Mouse (Mus musculus) cortical plate, adult 2 months (tissue): Measurements from ENCODE around the gene Fuk. TPM values are rescaled to one million over a fixed set of nuclear protein-coding genes. Genes with fewer than 3 reads are reported as not detected.

Source experiments
- H3K27ac ChIP-seq: fragments of 200-500 bp; 2 replicates; pipeline ENCODE4 v1.5.1; 2012; ENCODE audit warnings: low read length, control low read depth, inconsistent platforms; ENCODE audit not compliant: insufficient read depth
- H3K4me1 ChIP-seq: fragments of 200-500 bp; 2 replicates; pipeline ENCODE4 v1.6.1; 2011; ENCODE audit warnings: low read length; ENCODE audit not compliant: control insufficient read depth, insufficient read depth
- H3K4me3 ChIP-seq: fragments of 200-500 bp; 2 replicates; pipeline ENCODE4 v1.5.1; 2011; ENCODE audit warnings: mild to moderate bottlenecking, low read length, control low read depth; ENCODE audit not compliant: insufficient read depth
- CTCF ChIP-seq: fragments of 200-500 bp; IDR thresholded peaks from 2 replicates; pipeline ENCODE4 v1.5.1; 2011; ENCODE audit warnings: mild to moderate bottlenecking, control low read depth, low read length; ENCODE audit not compliant: insufficient read depth; ENCODE audit errors: extremely low read depth
- POLR2A ChIP-seq: fragments of 200-500 bp; IDR thresholded peaks from 2 replicates; pipeline ENCODE4 v1.6.1; 2011; ENCODE audit warnings: mild to moderate bottlenecking, low read length, control low read depth; ENCODE audit not compliant: insufficient read depth; ENCODE audit errors: extremely low read depth
- polyA plus RNA-seq: library from polyadenylated mRNA; depleted of rRNA; stranded (reverse); fragments of >200 nt; gene quantifications from 2 replicates; pipeline ENCODE4 v1.2.3, GENCODE M21; 2012; rRNA removed

Fuk gene
- 18.0 and 18.2 TPM in 2 replicates for polyA plus RNA-seq

GRCm38 (mm10) chr8:110901839-110902578, at the start of gene Fuk:
Gene Fuk (minus strand): TSS chr8:110902488.
- Histone ChIP-seq H3K4me1 (no peaks in the 10 kb centered on the region), H3K27ac (no peak within 1 kb of the TSS), H3K4me3 (peak within 1 kb of the TSS; percentile 99)
- TF ChIP-seq CTCF (no peak), POLR2A (peak; percentile 74)

- H3K4me1 ChIP-seq = no peaks in the 10 kb centered on the region; the same call in 1 of the 2 replicates
- H3K4me3 ChIP-seq = no peak overlapping the region
- H3K27ac ChIP-seq = peak overlapping the region; percentile 14; the same call in 1 of the 2 replicates
- TF ChIP-seq POLR2A (no peak), CTCF (no peak)
Measured at GRCm38 (mm10) chr8:110950065-110950484, 47.8 kb upstream of the Fuk start.

GRCm38 (mm10) chr8:110945716-110946115, 43.4 kb upstream of the Fuk start:
- no peak overlapping the region for H3K27ac ChIP-seq
- peaks cover 3% of the 10 kb centered on the region for H3K4me1 ChIP-seq
- no peak for TF ChIP-seq POLR2A
- no peak for TF ChIP-seq CTCF
- no peak overlapping the region for H3K4me3 ChIP-seq

- TF ChIP-seq POLR2A (no peak), CTCF (no peak)
- Histone ChIP-seq H3K4me1 (peaks cover 3% of the 10 kb centered on the region; the same call in 1 of the 2 replicates), H3K4me3 (no peak overlapping the region), H3K27ac (no peak overlapping the region)
Measured at GRCm38 (mm10) chr8:110944276-110944876, 42.1 kb upstream of the Fuk start.

GRCm38 (mm10) chr8:110941453-110941948, 39.2 kb upstream of the Fuk start:
- Histone ChIP-seq H3K27ac (no peak overlapping the region), H3K4me1 (peaks cover 9% of the 10 kb centered on the region), H3K4me3 (no peak overlapping the region)
- TF ChIP-seq POLR2A = no peak
- TF ChIP-seq CTCF = no peak

- Histone ChIP-seq H3K27ac (no peak overlapping the region), H3K4me3 (no peak overlapping the region), H3K4me1 (peaks cover 9% of the 10 kb centered on the region)
- TF ChIP-seq CTCF = no peak
- TF ChIP-seq POLR2A = no peak
Measured at GRCm38 (mm10) chr8:110940682-110941452, 38.6 kb upstream of the Fuk start.

GRCm38 (mm10) chr8:110938882-110939589, 36.7 kb upstream of the Fuk start:
- Histone ChIP-seq H3K4me1 (peaks cover 9% of the 10 kb centered on the region), H3K4me3 (no peak overlapping the region), H3K27ac (peak overlapping the region; percentile 9; the same call in 1 of the 2 replicates)
- TF ChIP-seq CTCF = no peak
- TF ChIP-seq POLR2A = no peak

GRCm38 (mm10) chr8:110936217-110936616, 33.9 kb upstream of the Fuk start:
- TF ChIP-seq CTCF = no peak
- no peak for TF ChIP-seq POLR2A
- Histone ChIP-seq H3K4me1 (peaks cover 8% of the 10 kb centered on the region), H3K27ac (no peak overlapping the region), H3K4me3 (no peak overlapping the region)

- Histone ChIP-seq H3K4me3 (no peak overlapping the region), H3K4me1 (peaks cover 5% of the 10 kb centered on the region), H3K27ac (no peak overlapping the region)
- TF ChIP-seq POLR2A = no peak
- TF ChIP-seq CTCF = no peak
Measured at GRCm38 (mm10) chr8:110933272-110933671, 31.0 kb upstream of the Fuk start.
